Mouse (Mus musculus) cerebral cortex, adult 2 months (tissue): ENCODE results near the gene Mtmr10.

ENCODE experiments used
- WGBS: fragments of 180-500 bp; shearing (Covaris S2); methylation state at CpG from one replicate; pipeline ENCODE4 v1.1.7; 2018; 5-methylcytosine and 5-hydroxymethylcytosine counted together

Mtmr10 gene

GRCm38 (mm10) chr7:64296286-64297010, 9.0 kb downstream of the Mtmr10 start:
- WGBS = 55% methylated on average over 5 of the region's 5 CpGs

- 65% methylated on average over 7 of the region's 7 CpGs for WGBS
Observed at GRCm38 (mm10) chr7:64310241-64310640, 22.8 kb downstream of the Mtmr10 start.

- WGBS = 65% methylated on average over 2 of the region's 2 CpGs
Observed at GRCm38 (mm10) chr7:64310756-64311155, 23.3 kb downstream of the Mtmr10 start.

GRCm38 (mm10) chr7:64312811-64313210, 25.4 kb downstream of the Mtmr10 start:
- WGBS = 95% methylated on average over 7 of the region's 7 CpGs

- WGBS = 85% methylated on average over 5 of the region's 5 CpGs
Observed at GRCm38 (mm10) chr7:64321125-64321524, 33.7 kb downstream of the Mtmr10 start.

- 74% methylated on average over 4 of the region's 4 CpGs for WGBS
Observed at GRCm38 (mm10) chr7:64321658-64322057, 34.2 kb downstream of the Mtmr10 start.

- 19% methylated on average over 1 of the region's 1 CpGs for WGBS
Observed at GRCm38 (mm10) chr7:64326892-64327291, 39.4 kb downstream of the Mtmr10 start.

- WGBS = 86% methylated on average over 4 of the region's 4 CpGs
Observed at GRCm38 (mm10) chr7:64327486-64327885, 40.0 kb downstream of the Mtmr10 start.

- 75% methylated on average over 3 of the region's 3 CpGs for WGBS
Observed at GRCm38 (mm10) chr7:64331309-64331708, 43.9 kb downstream of the Mtmr10 start.

GRCm38 (mm10) chr7:64332686-64333085, 45.2 kb downstream of the Mtmr10 start:
- WGBS = 93% methylated on average over 1 of the region's 1 CpGs

GRCm38 (mm10) chr7:64347813-64348212, 60.4 kb downstream of the Mtmr10 start:
- 100% methylated on average over 1 of the region's 1 CpGs for WGBS

GRCm38 (mm10) chr7:64349147-64349861, 61.9 kb downstream of the Mtmr10 start:
- WGBS = 56% methylated on average over 15 of the region's 15 CpGs

- WGBS = 31% methylated on average over 4 of the region's 4 CpGs
Observed at GRCm38 (mm10) chr7:64351087-64351486, 63.6 kb downstream of the Mtmr10 start.

- WGBS = 79% methylated on average over 14 of the region's 14 CpGs
Observed at GRCm38 (mm10) chr7:64354206-64354605, 66.8 kb downstream of the Mtmr10 start.

- 85% methylated on average over 5 of the region's 5 CpGs for WGBS
Observed at GRCm38 (mm10) chr7:64356661-64357060, 69.2 kb downstream of the Mtmr10 start.

GRCm38 (mm10) chr7:64357405-64357804, 70.0 kb downstream of the Mtmr10 start:
- 56% methylated on average over 9 of the region's 9 CpGs for WGBS

- WGBS = 85% methylated on average over 6 of the region's 6 CpGs
Observed at GRCm38 (mm10) chr7:64358666-64359065, 71.2 kb downstream of the Mtmr10 start.

GRCm38 (mm10) chr7:64359943-64360585, 72.6 kb downstream of the Mtmr10 start:
- WGBS = 74% methylated on average over 20 of the region's 20 CpGs

- 52% methylated on average over 3 of the region's 3 CpGs for WGBS
Observed at GRCm38 (mm10) chr7:64360586-64360945, 73.1 kb downstream of the Mtmr10 start.

GRCm38 (mm10) chr7:64365863-64366262, 78.4 kb downstream of the Mtmr10 start:
- 87% methylated on average over 5 of the region's 5 CpGs for WGBS

GRCm38 (mm10) chr7:64369841-64370240, 82.4 kb downstream of the Mtmr10 start:
- 76% methylated on average over 6 of the region's 6 CpGs for WGBS

GRCm38 (mm10) chr7:64371940-64372878, 84.8 kb downstream of the Mtmr10 start:
- 90% methylated on average over 23 of the region's 23 CpGs for WGBS
